Mouse (Mus musculus) brain, embryonic 14.5 days (tissue): ENCODE measurements around the gene Ppp1r13b. TPM values are rescaled to one million over a fixed set of nuclear protein-coding genes. Genes with fewer than 3 reads are reported as not detected.

Source experiments
- DNase-seq: peaks from one replicate; pipeline ENCODE4 v3.0.0-alpha.2; 2011; ENCODE audit warnings: low read depth
- CTCF ChIP-seq: fragments of 200-500 bp; IDR thresholded peaks from 2 replicates; pipeline ENCODE4 v1.5.1; 2012; ENCODE audit warnings: inconsistent platforms, mild to moderate bottlenecking, moderate library complexity, borderline replicate concordance; ENCODE audit not compliant: insufficient read depth, insufficient read length; ENCODE audit errors: extremely low read depth
- POLR2A ChIP-seq: fragments of 200-500 bp; IDR thresholded peaks from 2 replicates; pipeline ENCODE4 v1.6.1; 2012; ENCODE audit warnings: mild to moderate bottlenecking, inconsistent platforms, borderline replicate concordance; ENCODE audit not compliant: poor library complexity, insufficient read depth, insufficient read length, severe bottlenecking; ENCODE audit errors: extremely low read depth
- polyA plus RNA-seq: library from polyadenylated mRNA; depleted of rRNA; stranded (reverse); fragments of >200 nt; gene quantifications from 2 replicates; pipeline ENCODE4 v1.2.3, GENCODE M21; 2012; rRNA removed

Gene Ppp1r13b
- polyA plus RNA-seq, 1 experiment: 35.7 TPM

DNA sequence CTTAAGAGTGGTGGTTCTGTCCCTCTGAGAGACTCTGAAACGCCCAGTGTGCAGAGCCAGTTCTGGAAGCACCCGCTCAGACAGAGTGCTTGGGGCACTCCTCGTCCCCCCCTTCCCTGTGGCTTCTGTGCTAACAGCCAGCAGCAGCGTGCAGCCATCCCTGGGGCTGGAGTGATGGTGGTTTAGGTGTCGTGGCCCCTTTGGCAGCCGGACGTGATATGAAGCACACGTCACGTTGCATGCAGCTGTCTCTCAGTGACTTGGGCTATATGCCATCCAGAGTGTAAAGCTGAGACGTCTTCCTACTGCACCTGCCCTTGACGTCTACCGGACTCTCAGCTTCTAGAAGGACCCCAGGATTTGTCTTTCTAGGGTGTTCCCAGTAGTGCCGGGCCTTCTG, 109.4 kb downstream of the Ppp1r13b start:
- no peak for TF ChIP-seq CTCF
- DNase-seq: no peak

DNA sequence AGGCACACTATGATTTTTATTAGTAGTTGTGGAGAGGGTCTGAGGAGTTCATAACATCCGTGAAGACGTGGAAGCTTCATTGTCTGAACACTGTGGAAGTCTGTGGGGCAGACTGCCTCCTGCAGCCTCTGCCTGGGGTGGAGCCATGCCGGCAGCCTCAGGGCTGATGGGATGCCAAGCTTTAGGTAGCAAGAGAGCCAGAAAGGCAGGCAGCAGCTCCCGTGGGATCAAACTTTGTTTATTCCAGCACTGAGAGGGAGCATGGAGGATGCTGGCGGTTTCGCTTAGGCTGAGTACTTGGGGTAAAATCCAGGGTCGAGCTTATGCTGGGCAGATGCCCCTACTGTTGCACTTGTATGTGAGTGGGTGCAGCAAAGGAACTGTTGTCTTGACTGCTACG, 110.7 kb downstream of the Ppp1r13b start:
- TF ChIP-seq CTCF (no peak), POLR2A (no peak)
- no peak for DNase-seq

DNA sequence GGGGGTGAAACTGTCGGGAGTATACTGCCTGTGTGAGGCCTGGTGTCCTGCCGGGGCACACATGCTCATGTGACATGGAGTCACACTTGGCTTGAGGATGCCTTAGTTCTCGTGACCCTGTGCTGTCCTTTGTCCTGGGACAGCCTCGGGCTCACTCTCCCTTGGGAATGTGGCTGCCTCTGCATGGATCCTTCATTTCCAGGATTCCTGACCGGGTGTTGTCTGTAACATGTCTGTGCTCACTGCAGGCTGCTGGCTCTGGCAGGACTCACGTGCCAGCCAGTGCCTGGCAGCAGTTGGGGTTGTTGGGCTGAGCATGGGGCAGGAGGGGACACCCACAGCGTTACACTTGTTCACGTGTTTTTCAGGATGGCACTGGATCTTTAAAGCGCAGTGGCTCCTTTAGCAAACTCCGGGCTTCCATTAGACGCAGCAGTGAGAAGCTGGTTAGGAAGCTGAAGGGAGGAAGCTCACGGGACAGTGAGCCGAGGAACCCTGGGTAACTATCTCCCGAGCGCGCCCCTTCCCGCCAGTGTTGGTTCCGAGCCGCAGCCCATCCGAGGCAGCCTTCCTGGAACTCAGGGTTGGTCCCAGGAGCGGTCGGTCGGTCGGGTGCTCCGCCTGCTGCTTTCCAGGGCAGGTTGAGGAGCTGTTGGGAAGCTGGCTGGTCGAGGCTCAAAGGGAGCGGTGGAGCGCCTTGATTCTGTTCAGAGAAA, 112.6 kb downstream of the Ppp1r13b start:
- no peak for TF ChIP-seq POLR2A
- DNase-seq: no peak

DNA sequence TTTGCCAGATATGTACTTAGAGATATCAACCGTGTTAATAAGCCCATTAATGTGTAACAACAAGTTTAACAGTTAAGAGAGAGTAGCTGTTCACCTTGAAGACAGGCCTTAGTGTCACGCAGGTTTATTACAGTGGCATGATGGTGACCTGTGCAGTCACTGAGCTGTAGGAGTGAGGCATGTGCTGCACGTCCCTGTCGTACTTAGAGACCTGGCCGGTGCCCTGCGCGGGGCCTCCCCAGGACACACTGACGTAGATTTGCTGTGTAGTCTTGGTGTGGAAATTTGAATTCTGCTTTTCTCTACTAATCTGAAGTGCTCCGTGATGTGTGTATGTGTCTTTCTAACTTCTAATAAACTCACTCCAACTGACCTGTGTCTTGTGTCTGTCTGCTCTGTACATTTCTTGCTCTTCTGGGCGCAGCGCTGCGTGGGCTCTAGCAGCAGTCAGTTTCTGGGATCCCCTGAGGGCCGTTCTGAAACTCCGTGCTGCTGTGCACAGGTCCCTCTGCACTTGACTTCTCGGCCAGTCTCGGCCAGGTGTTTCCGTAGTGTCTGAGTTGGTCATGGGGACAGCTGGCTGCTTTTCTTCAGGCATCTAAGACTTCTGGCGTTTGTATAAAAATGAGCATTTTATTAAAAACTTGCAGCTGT, 113.3 kb downstream of the Ppp1r13b start:
- no peak for DNase-seq
- no peak for TF ChIP-seq POLR2A
- TF ChIP-seq CTCF: no peak

DNA sequence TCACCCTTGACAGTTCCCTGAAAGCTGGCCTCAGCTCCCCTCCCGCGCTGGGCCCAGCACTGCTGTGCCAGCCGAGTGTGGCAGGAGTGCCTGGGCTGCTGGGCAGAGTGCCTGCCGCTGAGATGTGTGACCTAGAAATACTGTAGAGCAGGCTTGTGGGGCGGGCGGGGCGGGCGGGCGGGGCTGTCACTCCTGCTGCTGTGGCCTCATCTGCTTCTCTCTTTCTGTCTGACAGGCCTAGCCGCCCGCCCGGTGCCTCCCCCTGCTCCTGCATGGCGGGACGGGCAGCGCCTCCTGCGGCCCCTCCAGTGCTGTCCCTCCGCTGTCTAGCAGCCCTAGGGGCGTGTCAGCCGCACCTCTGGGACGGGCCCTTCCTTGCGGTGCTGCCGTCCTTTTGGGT, 113.8 kb downstream of the Ppp1r13b start:
- no peak for TF ChIP-seq POLR2A
- TF ChIP-seq CTCF: no peak
- DNase-seq: no peak

DNA sequence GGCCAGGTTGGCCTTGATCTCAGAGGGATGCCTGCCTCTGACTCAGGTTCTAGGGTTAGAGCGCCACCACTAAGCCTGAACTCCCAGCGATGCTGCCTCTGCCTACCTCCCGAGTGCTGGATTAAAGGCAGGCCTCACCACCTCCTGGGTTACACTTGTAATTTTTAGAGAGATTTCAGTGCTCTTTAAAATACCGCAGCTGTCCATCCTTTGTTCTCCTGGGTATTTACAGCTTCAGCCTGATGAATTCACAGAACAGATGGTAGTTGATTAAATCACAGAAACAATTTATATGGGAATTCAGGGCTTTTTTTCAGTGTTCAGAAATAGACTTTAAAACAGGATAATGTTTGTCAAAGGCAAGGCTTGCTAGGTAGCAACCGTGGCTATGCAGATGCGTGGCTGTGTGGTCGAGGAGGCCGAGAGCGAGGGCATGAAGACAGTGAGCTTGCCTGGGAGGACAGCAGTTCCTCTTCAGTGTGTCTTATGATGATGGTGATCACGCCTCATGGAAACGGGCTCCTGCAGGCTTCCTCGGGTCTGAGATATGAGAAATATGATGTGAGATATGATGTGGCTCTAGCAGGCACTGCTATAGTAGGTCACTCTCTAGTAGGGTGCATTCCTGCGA, 116.3 kb downstream of the Ppp1r13b start:
- peak; percentile 50 for DNase-seq

DNA sequence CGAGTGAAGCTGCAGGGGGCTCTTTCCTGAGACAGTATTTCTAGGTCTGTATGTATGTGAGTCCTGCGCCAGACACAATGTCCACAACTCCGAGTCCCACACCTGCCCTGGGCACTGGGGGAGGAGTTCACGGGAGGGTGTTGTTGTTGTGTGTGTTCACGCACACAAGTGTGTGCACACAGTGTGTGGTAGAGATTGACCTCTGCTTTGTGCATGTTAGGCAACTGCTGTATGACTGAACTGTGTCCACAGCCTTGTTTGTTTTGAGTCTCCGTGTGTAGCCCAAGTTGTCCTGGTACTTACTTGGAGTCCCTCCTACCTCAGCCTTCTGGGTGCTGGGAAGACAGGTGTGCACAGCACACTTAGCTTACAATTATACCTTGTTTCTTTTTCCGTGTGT, 117.3 kb downstream of the Ppp1r13b start:
- TF ChIP-seq POLR2A (no peak), CTCF (no peak)

More for the DNA sequence above, 116.3 kb downstream of the Ppp1r13b start:
- TF ChIP-seq CTCF (no peak), POLR2A (no peak)

DNA sequence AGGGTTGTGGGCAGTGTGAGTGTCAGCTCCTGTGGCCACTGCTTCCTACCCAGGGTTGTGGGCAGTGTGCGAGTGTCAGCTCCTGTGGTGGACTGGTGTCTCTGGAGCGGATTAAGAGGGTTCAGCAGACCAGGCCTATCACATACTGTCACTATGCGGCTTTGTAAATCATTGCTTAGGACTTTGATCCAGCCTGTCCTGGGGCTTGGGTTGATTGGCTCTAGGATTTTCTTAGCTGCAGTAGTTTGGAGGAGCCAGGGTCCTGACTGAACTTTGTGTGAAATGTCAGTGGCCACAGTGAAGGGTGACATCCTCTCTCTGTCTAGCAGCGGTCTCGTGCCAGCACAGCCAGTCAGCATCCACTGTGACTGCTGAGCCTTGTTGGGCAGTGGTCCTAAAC, 117.8 kb downstream of the Ppp1r13b start:
- no peak for DNase-seq
- TF ChIP-seq CTCF (no peak), POLR2A (no peak)

More for the DNA sequence above, 117.3 kb downstream of the Ppp1r13b start:
- no peak for DNase-seq

DNA sequence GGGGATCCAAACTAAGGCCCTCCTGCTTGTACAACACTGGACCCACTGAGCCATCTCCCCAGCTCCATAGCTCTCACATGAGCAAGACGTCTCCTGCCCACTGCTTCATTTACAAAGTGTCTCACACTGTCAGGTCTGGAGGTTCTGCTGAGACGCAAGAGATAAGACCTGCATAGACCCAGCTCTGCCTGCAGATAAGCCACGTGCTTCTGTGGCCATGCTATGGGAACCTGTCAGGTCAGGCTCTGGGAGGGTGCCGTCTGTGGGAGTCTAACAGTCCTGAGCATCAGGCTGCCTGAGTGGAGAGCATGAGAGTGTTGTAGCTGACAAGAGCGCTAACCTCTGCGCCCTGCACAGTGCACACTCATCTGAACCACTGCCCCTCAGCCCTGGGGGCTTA, 120.9 kb downstream of the Ppp1r13b start:
- TF ChIP-seq CTCF: no peak
- no peak for TF ChIP-seq POLR2A
- no peak for DNase-seq

DNA sequence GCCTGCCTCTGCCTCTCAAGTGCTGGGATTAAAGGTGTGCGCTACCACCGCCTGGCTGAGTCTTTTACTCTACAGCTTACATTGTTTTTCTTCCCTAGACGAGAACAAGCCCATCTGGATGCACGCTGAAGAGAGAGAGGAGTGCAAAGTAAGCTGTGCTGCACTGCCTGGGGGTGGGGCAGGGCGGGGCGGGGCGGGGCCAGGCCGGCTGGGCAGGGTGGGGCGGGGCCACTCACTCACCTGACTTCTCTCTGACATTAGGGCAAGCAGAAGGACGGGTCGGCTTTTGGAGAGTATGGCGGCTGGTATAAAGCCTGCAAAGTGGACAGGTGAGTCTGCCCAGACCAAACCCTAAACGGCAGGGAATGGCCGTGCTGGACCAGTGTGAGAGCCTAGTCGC, 122.7 kb downstream of the Ppp1r13b start:
- no peak for DNase-seq
- TF ChIP-seq CTCF: no peak
- no peak for TF ChIP-seq POLR2A

DNA sequence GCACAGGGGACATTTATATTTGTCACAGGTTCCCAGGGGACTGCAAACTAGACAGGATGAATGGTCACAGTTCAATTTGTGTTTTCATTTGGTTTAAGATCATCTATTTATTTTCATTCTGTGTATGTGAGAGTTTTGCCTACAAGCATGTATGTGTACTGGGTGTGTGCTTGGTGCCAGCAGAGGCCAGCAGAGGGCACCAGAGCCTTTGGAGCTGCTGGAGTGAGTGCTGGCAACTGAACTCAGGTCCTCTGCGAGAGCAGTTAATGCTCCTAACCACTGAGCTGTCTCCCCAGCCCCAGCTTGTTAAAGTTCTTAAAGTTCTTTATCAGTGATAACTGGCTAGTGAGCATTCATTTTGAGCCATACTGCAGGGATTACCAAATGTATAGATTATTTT, 128.4 kb downstream of the Ppp1r13b start:
- DNase-seq: no peak
- TF ChIP-seq POLR2A: no peak
- TF ChIP-seq CTCF: peak; percentile 14; the same call in 1 of the 2 replicates

Other genes with a start within 250 kb of the Ppp1r13b start
- 1,393 and 1,883 TPM in 2 replicates for gene Ckb, start 235.8 kb downstream of the Ppp1r13b start, polyA plus RNA-seq
- 21.9 and 27.9 TPM in 2 replicates for gene Trmt61a, start 230.0 kb downstream of the Ppp1r13b start, polyA plus RNA-seq
- 31.1 and 40.7 TPM in 2 replicates for gene Bag5, start 194.9 kb downstream of the Ppp1r13b start, polyA plus RNA-seq
- 31.9 and 35.4 TPM in 2 replicates for gene Apopt1, start 194.8 kb downstream of the Ppp1r13b start, polyA plus RNA-seq
- 500 and 599 TPM in 2 replicates for gene Klc1, start 149.3 kb downstream of the Ppp1r13b start, polyA plus RNA-seq
- gene Xrcc3, start 94.2 kb downstream of the Ppp1r13b start, polyA plus RNA-seq: 7.6 and 9.3 TPM in 2 replicates
- 27.9 and 39.7 TPM in 2 replicates for gene Zfyve21, start 93.9 kb downstream of the Ppp1r13b start, polyA plus RNA-seq
- gene Atp5mpl, start 58.9 kb upstream of the Ppp1r13b start, polyA plus RNA-seq: 193 and 206 TPM in 2 replicates
- 0.59 TPM in 2 replicates for gene Tdrd9, start 63.4 kb upstream of the Ppp1r13b start, polyA plus RNA-seq
- not detected in 2 replicates for gene Rd3l, start 73.2 kb upstream of the Ppp1r13b start, polyA plus RNA-seq
- gene Aspg, start 198.6 kb upstream of the Ppp1r13b start, polyA plus RNA-seq: 0.36 and 0.97 TPM in 2 replicates
- gene Kif26a, start 238.1 kb upstream of the Ppp1r13b start, polyA plus RNA-seq: 35.8 and 47.3 TPM in 2 replicates